Mouse (Mus musculus): ENCODE measurements around the gene Mki67. TPM values are rescaled to one million over a fixed set of nuclear protein-coding genes. Genes with fewer than 3 reads are reported as not detected.

Gene Mki67
- total and polyA plus RNA-seq, 2 experiments from 2014 or later = 10.8 to 29.4 TPM

GRCm38 (mm10) chr7:135680334-135680733 lies 35.8 kb downstream of the Mki67 start:
- Histone ChIP-seq H3K27me3 (ENCODE audit: insufficient read depth, low read length) (no peaks in the 10 kb centered on the region), H3K9me3 (ENCODE audit: low read length) (no peaks in the 10 kb centered on the region), H3K4me1 (ENCODE audit: insufficient read depth, low read length) (no peaks in the 10 kb centered on the region), H3K9ac (replicated peaks; ENCODE audit: low read length) (no peak overlapping the region), H3K4me3 (ENCODE audit: low read length) (no peak overlapping the region), H3K4me2 (ENCODE audit: low read depth, low read length) (no peak overlapping the region), H3K36me3 (ENCODE audit: insufficient read depth, low read length) (no peaks in the 10 kb centered on the region), H3K27ac (no peak overlapping the region)
- ATAC-seq (no peak), DNase-seq (ENCODE audit: low spot score) (peak; percentile 66)
- WGBS = 65% methylated on average over 5 of the region's 5 CpGs
- TF ChIP-seq CTCF (IDR thresholded peaks at IDR 0.05; ENCODE audit: low read depth) = peak; percentile 79

GRCm38 (mm10) chr7:135676722-135677121 lies 39.4 kb downstream of the Mki67 start:
- Histone ChIP-seq H3K4me3 (ENCODE audit: low read length) (no peak overlapping the region), H3K9ac (replicated peaks; ENCODE audit: low read length) (no peak overlapping the region), H3K4me2 (ENCODE audit: low read depth, low read length) (no peak overlapping the region), H3K27ac (no peak overlapping the region), H3K36me3 (ENCODE audit: insufficient read depth, low read length) (no peaks in the 10 kb centered on the region), H3K27me3 (ENCODE audit: insufficient read depth, low read length) (no peaks in the 10 kb centered on the region), H3K9me3 (ENCODE audit: low read length) (no peaks in the 10 kb centered on the region), H3K4me1 (ENCODE audit: insufficient read depth, low read length) (no peaks in the 10 kb centered on the region)
- 58% methylated on average over 8 of the region's 8 CpGs for WGBS
- DNase-seq (ENCODE audit: low spot score) = peak; percentile 34
- TF ChIP-seq CTCF (IDR thresholded peaks at IDR 0.05; ENCODE audit: low read depth) = no peak
- no peak for ATAC-seq

GRCm38 (mm10) chr7:135673576-135673975 lies 42.6 kb downstream of the Mki67 start:
- no peak for TF ChIP-seq CTCF (IDR thresholded peaks at IDR 0.05; ENCODE audit: low read depth)
- no peak overlapping the region for H3K4me3 ChIP-seq (ENCODE audit: low read length)
- no peaks in the 10 kb centered on the region for H3K27me3 ChIP-seq (ENCODE audit: insufficient read depth, low read length)
- no peak overlapping the region for H3K4me2 ChIP-seq (ENCODE audit: low read depth, low read length)
- H3K9me3 ChIP-seq (ENCODE audit: low read length) = no peaks in the 10 kb centered on the region
- ATAC-seq = no peak
- no peaks in the 10 kb centered on the region for H3K4me1 ChIP-seq (ENCODE audit: insufficient read depth, low read length)
- H3K36me3 ChIP-seq (ENCODE audit: insufficient read depth, low read length) = no peaks in the 10 kb centered on the region
- H3K27ac ChIP-seq = no peak overlapping the region
- H3K9ac ChIP-seq (replicated peaks; ENCODE audit: low read length) = no peak overlapping the region
- 47% methylated on average over 3 of the region's 3 CpGs for WGBS
- DNase-seq (ENCODE audit: low spot score) = no peak

- ATAC-seq (peak; percentile 46), DNase-seq (ENCODE audit: low spot score) (peak; percentile 90)
- H3K27me3 ChIP-seq (ENCODE audit: insufficient read depth, low read length) = no peaks in the 10 kb centered on the region
- no peaks in the 10 kb centered on the region for H3K36me3 ChIP-seq (ENCODE audit: insufficient read depth, low read length)
- no peak overlapping the region for H3K9ac ChIP-seq (replicated peaks; ENCODE audit: low read length)
- H3K4me2 ChIP-seq (ENCODE audit: low read depth, low read length) = no peak overlapping the region
- no peak overlapping the region for H3K4me3 ChIP-seq (ENCODE audit: low read length)
- H3K27ac ChIP-seq = no peak overlapping the region
- TF ChIP-seq CTCF (IDR thresholded peaks at IDR 0.05; ENCODE audit: low read depth) = peak; percentile 94
- H3K4me1 ChIP-seq (ENCODE audit: insufficient read depth, low read length) = no peaks in the 10 kb centered on the region
- 31% methylated on average over 16 of the region's 16 CpGs for WGBS
- H3K9me3 ChIP-seq (ENCODE audit: low read length) = no peaks in the 10 kb centered on the region
Measured at GRCm38 (mm10) chr7:135668852-135669739, 47.1 kb downstream of the Mki67 start.

GRCm38 (mm10) chr7:135666314-135666713 lies 49.8 kb downstream of the Mki67 start:
- no peak overlapping the region for H3K4me2 ChIP-seq (ENCODE audit: low read depth, low read length)
- no peak for ATAC-seq
- no peak for TF ChIP-seq CTCF (IDR thresholded peaks at IDR 0.05; ENCODE audit: low read depth)
- H3K4me3 ChIP-seq (ENCODE audit: low read length) = no peak overlapping the region
- H3K4me1 ChIP-seq (ENCODE audit: insufficient read depth, low read length) = no peaks in the 10 kb centered on the region
- 89% methylated on average over 2 of the region's 2 CpGs for WGBS
- no peak for DNase-seq (ENCODE audit: low spot score)
- H3K27me3 ChIP-seq (ENCODE audit: insufficient read depth, low read length) = no peaks in the 10 kb centered on the region
- H3K27ac ChIP-seq = no peak overlapping the region
- H3K9me3 ChIP-seq (ENCODE audit: low read length) = no peaks in the 10 kb centered on the region
- no peaks in the 10 kb centered on the region for H3K36me3 ChIP-seq (ENCODE audit: insufficient read depth, low read length)
- no peak overlapping the region for H3K9ac ChIP-seq (replicated peaks; ENCODE audit: low read length)

GRCm38 (mm10) chr7:135664211-135664610 lies 52.0 kb downstream of the Mki67 start:
- 86% methylated on average over 7 of the region's 7 CpGs for WGBS
- no peaks in the 10 kb centered on the region for H3K4me1 ChIP-seq (ENCODE audit: insufficient read depth, low read length)

GRCm38 (mm10) chr7:135660314-135660713 lies 55.8 kb downstream of the Mki67 start:
- Histone ChIP-seq H3K4me3 (ENCODE audit: low read length) (no peak overlapping the region), H3K4me1 (ENCODE audit: insufficient read depth, low read length) (no peaks in the 10 kb centered on the region), H3K9me3 (ENCODE audit: low read length) (no peaks in the 10 kb centered on the region), H3K27me3 (ENCODE audit: insufficient read depth, low read length) (no peaks in the 10 kb centered on the region), H3K4me2 (ENCODE audit: low read depth, low read length) (no peak overlapping the region), H3K36me3 (ENCODE audit: insufficient read depth, low read length) (peaks cover 2% of the 10 kb centered on the region; the same call in 1 of the 2 replicates), H3K27ac (no peak overlapping the region), H3K9ac (replicated peaks; ENCODE audit: low read length) (no peak overlapping the region)
- ATAC-seq (no peak), DNase-seq (ENCODE audit: low spot score) (no peak)
- TF ChIP-seq CTCF (IDR thresholded peaks at IDR 0.05; ENCODE audit: low read depth) = no peak

More at GRCm38 (mm10) chr7:135664211-135664610, 52.0 kb downstream of the Mki67 start:
- DNase-seq (ENCODE audit: low spot score) (no peak), ATAC-seq (no peak)
- TF ChIP-seq CTCF (IDR thresholded peaks at IDR 0.05; ENCODE audit: low read depth) = no peak
- Histone ChIP-seq H3K4me2 (ENCODE audit: low read depth, low read length) (no peak overlapping the region), H3K9ac (replicated peaks; ENCODE audit: low read length) (no peak overlapping the region), H3K27ac (no peak overlapping the region), H3K36me3 (ENCODE audit: insufficient read depth, low read length) (peaks cover 2% of the 10 kb centered on the region; the same call in 1 of the 2 replicates), H3K27me3 (ENCODE audit: insufficient read depth, low read length) (no peaks in the 10 kb centered on the region), H3K9me3 (ENCODE audit: low read length) (no peaks in the 10 kb centered on the region), H3K4me3 (ENCODE audit: low read length) (no peak overlapping the region)
